Mouse (Mus musculus): ENCODE measurements at regions not wholly inside any gene's neighbourhood (a gene's known extent, or its start where the extent isn't known, plus 50 kb on each side); places are given as distances from the start of the nearest gene placed in this dataset.
A peak's percentile ranks its signal among the peaks of the same experiment; 100 is the strongest.
"Not testable (repeated sequence)": the region's sequence is repeated elsewhere in the genome, so short reads cannot be mapped to it uniquely, and the experiment has no call there.

- no peak for DNase-seq (ENCODE audit: low spot score)
Measured at GRCm38 (mm10) chr2:171587635-171588034, 455.6 kb downstream of the Cbln4 start.

GRCm38 (mm10) chr2:171586853-171587220 is 456.4 kb downstream of the Cbln4 start:
- no peak for DNase-seq (ENCODE audit: low spot score)

GRCm38 (mm10) chr2:171586217-171586852 is 456.9 kb downstream of the Cbln4 start:
- DNase-seq (ENCODE audit: low spot score), result peak; percentile 9

GRCm38 (mm10) chr2:171574360-171574759 is 468.9 kb downstream of the Cbln4 start:
- DNase-seq (ENCODE audit: low spot score), result no peak

- no peak for DNase-seq (ENCODE audit: low spot score)
Measured at GRCm38 (mm10) chr2:171562656-171563055, 480.6 kb downstream of the Cbln4 start.

- not testable (repeated sequence) for DNase-seq (ENCODE audit: low spot score)
Measured at GRCm38 (mm10) chr2:171542768-171543167, 500.5 kb downstream of the Cbln4 start.

- no peak for DNase-seq (ENCODE audit: low spot score)
Measured at GRCm38 (mm10) chr2:171514876-171515275, 528.4 kb downstream of the Cbln4 start.

GRCm38 (mm10) chr2:171496620-171497019 is 546.6 kb downstream of the Cbln4 start:
- no peak for DNase-seq (ENCODE audit: low spot score)

GRCm38 (mm10) chr2:171493741-171494140 is 549.5 kb downstream of the Cbln4 start:
- peak; percentile 5 for DNase-seq (ENCODE audit: low spot score)

- DNase-seq (ENCODE audit: low spot score), result no peak
Measured at GRCm38 (mm10) chr2:171487284-171487683, 556.0 kb downstream of the Cbln4 start.

- DNase-seq (ENCODE audit: low spot score), result peak; percentile 0
Measured at GRCm38 (mm10) chr2:171453241-171453640, 590.0 kb downstream of the Cbln4 start.

- DNase-seq (ENCODE audit: low spot score), result no peak
Measured at GRCm38 (mm10) chr2:171406057-171406456, 637.2 kb downstream of the Cbln4 start.

GRCm38 (mm10) chr2:171388936-171389335 is 654.3 kb downstream of the Cbln4 start:
- DNase-seq (ENCODE audit: low spot score), result no peak

GRCm38 (mm10) chr2:171373457-171373856 is 641.9 kb downstream of the Dok5 start:
- no peak for DNase-seq (ENCODE audit: low spot score)

GRCm38 (mm10) chr2:171373016-171373415 is 641.4 kb downstream of the Dok5 start:
- DNase-seq (ENCODE audit: low spot score), result no peak

GRCm38 (mm10) chr2:171371751-171372150 is 640.1 kb downstream of the Dok5 start:
- no peak for DNase-seq (ENCODE audit: low spot score)

GRCm38 (mm10) chr2:171365553-171365952 is 633.9 kb downstream of the Dok5 start:
- no peak for DNase-seq (ENCODE audit: low spot score)

- no peak for DNase-seq (ENCODE audit: low spot score)
Measured at GRCm38 (mm10) chr2:171364621-171365020, 633.0 kb downstream of the Dok5 start.

- no peak for DNase-seq (ENCODE audit: low spot score)
Measured at GRCm38 (mm10) chr2:171363381-171363780, 631.8 kb downstream of the Dok5 start.

- DNase-seq (ENCODE audit: low spot score), result peak; percentile 22
Measured at GRCm38 (mm10) chr2:171358071-171358760, 626.6 kb downstream of the Dok5 start.

- no peak for DNase-seq (ENCODE audit: low spot score)
Measured at GRCm38 (mm10) chr2:171348156-171348555, 616.5 kb downstream of the Dok5 start.

GRCm38 (mm10) chr2:171333816-171334757 is 602.5 kb downstream of the Dok5 start:
- no peak for DNase-seq (ENCODE audit: low spot score)

- DNase-seq (ENCODE audit: low spot score), result peak; percentile 13
Measured at GRCm38 (mm10) chr2:171332826-171333225, 601.2 kb downstream of the Dok5 start.
